Mouse (Mus musculus) forelimb bud, embryonic 11.5 days (tissue): ENCODE data around the gene Mycbpap.

Experiments
- DNase-seq: peaks from one replicate; pipeline ENCODE4 v3.0.0-alpha.2; 2012; ENCODE audit warnings: low read depth, low spot score

Gene Mycbpap

DNA sequence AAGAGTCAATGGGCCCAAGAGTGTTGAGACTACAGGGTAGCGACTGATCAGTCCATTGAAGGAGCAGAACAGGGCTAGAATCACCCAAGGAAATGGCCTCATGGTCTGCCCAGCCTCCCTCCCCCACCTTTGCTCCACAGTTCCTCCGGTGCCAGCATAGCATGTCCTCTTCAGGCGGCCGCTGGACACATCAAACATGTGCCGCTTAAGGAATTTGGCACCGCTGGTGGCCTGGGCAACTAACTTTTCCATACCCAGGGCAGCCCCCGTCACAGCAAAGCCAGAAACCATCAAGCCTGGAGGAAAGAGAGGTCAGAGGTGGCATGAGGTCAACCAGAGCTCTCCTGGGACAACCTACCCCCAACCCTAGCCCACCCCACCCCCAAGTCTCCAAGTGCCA is 39.6 kb downstream of the Mycbpap start:
- DNase-seq, result no peak

DNA sequence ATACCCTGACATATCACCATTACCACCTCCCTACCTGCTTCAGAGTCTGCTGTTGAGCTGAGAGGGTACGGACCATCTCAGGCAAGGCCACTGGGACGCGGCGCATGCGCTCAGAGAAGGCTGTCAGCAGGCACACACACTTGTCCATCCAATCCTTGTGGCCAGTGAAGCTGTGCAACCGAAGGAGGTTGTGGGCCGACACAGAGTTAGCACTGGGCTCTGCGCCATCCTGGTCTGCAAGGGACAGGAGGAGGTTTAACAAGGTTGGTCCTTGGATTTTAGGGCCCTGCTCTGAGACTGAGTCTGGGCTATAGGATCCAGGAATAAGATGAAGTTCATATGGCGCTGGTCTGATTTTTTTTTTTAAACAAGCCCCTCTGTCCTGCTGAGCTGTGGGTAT is 41.2 kb downstream of the Mycbpap start:
- DNase-seq, result no peak

DNA sequence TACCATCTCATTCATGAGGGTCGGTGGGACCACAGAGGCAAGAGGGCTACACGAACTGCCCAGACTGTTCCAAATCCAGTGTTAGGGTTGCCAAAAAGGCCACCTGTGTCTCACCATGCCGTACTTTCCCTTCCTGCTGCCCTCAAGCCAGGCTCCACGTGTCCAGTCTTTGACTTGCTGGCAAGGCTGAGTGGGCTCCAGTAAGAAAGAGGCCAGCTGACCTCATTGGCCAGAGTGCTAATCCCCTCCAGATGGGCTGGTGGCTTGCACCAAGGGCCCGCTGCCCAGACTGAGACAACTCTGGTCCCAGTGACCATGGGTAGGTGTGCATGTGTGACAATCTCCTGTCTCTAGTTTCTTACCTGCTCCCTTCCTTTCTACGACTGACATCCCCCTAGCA is 43.9 kb downstream of the Mycbpap start:
- DNase-seq, result no peak

DNA sequence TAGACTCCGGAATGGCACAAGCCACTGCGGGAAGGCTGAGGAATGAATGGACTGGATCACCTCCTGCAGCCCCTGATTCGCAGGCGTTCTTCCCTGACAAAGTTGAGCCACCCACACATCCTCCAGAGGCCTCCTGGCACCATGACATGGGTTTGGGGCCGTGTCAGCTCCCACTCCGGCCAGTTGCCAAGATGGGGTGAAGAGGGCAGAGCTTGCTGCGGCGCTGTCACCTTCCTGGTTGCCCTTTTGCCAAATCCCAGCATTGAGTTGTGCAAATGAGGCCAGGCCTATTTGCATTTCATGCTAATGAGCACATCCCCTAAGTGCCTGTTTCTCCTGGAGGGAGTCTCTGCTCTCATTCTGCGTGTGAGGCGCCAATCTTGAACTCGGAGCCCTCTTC is 45.8 kb downstream of the Mycbpap start:
- no peak for DNase-seq

DNA sequence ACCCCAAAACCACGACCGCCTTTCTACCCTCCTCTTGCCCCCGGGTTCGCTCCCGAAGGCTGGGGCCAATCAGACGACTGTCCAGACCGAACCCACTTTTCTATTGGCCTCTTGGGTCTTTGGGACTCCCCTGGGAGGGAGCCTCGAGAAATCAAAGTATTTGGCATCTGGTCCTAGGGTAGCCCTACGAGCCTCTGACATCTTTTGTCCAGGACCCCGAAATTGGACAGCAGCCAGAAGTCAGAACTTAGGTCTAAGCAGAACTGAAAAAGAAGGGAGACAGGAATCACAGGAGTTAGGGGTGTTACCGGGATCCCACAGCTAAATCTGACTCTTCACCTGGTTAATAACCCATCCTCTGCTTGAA is 47.0 kb downstream of the Mycbpap start:
- no peak for DNase-seq

DNA sequence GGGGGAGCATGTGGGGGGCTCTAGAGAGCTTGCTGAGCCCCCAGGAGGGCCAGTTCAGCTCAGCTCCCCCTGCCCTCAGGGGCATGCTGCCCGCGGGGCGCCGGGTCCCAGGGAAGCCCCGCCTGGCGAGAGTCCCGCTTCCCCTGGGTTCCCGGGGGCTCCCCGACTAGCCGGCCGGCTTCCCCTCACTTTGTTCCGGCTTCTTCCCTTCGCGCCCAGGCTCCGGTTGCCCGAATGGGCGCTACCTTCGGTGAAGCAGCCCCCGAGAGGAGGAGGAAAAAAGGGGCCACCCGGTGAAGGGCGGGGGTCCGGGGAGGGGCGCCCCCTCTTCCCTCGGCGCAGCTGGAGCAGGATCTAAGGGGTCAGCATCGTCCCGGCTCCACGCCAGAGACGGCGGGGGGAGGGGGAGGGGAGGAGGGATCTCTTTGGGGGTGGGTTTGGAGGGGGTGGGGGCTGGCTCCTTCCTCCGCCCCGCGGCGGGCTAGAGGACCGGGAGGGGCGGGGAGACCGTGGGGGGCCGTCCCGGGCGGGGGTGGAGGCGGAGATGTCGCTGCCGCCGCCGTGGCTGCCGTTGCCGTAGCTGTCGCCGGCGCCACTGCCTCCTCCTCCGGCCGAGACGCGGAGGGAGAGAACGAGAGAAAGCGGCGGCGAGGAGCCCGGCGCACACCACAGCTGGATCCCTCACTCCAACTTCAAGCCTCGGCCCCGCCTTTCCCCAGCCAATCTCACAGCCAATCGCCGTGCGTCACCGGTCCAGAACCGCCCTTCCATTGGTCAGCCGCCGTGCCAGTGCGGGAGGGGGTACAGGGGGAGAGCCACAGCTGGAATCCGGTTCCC is 47.6 kb downstream of the Mycbpap start, which contains the start of gene Cacna1g:
TSS of gene Cacna1g (minus strand) at position 492 of the 837 bp plus-strand sequence.
- peak; percentile 88 for DNase-seq

DNA sequence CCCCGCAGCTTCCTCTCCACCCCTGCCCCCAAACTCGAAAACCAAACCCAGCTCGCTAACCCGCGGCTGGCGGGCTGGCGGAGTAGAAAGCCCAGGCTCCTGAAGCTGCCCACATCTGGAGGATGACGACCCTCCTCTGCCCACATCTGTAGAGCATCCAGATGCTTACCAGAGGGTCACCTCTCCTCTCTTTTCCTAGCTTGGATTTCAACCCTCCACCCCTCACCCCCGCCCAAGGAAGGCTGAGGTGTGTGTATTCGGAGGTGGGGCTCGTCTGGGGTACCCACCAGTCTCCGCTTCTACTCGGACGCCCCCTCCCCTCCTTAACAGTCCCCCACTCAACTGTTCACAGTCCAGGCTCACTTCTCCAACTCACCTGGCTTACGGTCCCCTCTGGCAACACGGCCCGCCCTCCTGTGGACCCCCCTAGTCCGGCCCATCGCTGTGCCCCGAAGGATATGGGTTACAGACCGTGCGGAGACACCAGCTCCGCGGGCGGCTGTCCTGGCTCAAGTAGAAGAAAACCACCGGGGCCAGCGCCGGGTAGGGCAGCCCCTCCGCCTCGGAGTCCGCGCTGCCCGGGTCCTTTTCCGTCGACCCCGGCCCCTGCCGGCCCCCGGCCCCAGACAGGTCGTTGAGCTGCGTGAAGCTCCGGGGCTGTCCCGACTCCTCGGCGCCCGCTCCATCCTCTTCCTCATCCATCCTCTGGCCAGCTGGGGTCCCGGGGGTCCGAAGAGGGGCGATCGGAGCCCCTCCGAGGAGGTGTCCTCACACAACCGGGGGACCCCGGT is 48.4 kb downstream of the Mycbpap start:
- DNase-seq, result no peak

DNA sequence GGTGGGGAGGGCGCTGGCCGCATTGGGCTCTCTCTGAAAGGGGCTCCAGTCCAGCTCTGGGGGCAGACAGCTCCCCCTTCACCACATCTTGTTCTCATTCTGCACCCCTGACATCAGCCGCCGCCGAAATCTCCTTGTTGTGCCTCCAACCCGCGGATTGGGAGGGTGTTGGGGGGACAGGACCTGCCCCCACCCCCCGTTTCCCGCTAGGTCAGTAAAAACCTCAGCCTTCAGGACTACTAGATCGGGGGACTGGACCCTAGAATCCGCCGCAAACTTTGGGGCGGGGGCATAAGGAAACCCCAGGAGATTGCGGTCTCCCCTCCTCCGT is 49.0 kb downstream of the Mycbpap start:
- no peak for DNase-seq

DNA sequence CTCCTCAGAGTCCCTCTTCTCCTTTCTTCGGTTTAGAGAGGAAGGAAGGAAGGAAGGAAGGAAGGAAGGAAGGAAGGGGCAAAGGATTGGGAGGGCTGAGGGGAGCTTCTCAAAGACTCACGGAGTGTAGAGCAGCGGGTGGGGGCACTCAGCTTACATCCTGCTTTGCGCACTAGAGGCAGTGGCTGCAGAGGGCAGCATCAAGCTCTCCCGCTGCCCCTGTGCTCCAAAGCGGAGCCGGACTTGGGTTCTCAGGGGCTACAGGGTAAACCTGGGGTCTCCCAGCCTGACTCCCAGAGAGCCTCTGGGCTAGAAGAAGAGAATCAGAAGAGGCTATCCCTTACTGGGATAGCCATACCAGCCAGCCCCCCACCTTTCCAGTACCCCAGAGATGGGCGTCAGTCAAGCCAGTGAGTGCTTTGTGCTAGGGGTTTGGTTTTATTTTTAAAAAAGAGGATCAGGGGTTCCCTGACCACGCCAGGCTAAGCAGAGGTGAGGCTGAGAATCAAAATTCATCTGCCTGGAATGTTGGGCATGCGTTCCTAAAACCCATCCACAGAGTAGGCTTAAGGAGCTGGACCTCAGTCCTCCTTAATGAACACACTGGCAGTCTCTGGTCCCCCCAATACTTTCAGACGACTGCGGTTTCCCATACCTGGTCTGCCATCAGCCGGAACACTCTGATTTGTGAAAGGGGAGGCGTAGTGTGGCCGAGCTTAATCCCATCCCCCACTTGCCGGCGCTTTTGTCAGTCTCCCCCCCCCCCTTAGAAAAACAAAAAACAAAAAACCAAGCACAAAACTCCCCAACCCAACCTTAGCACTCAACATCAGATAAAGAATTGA is 49.6 kb downstream of the Mycbpap start:
- no peak for DNase-seq

DNA sequence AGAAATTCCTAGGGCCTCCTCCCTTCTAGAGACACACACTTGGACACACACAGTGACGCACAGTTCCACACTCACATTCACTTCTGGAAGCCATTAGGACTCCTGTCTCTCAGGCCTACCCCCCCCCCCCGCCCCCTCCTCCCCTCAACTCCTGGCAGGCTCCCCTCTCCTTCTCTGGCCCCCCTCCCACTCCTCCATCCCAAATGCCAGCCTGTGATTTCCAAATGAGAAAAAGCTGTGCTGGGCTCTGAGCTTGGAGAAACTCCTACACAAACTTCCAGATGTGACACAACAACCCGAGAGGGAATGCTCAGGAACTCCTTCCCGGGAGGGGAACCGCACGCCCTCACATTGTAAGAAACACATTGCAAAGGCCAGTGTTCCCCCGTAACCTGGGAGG is 51.2 kb downstream of the Mycbpap start:
- DNase-seq, result peak; percentile 84

DNA sequence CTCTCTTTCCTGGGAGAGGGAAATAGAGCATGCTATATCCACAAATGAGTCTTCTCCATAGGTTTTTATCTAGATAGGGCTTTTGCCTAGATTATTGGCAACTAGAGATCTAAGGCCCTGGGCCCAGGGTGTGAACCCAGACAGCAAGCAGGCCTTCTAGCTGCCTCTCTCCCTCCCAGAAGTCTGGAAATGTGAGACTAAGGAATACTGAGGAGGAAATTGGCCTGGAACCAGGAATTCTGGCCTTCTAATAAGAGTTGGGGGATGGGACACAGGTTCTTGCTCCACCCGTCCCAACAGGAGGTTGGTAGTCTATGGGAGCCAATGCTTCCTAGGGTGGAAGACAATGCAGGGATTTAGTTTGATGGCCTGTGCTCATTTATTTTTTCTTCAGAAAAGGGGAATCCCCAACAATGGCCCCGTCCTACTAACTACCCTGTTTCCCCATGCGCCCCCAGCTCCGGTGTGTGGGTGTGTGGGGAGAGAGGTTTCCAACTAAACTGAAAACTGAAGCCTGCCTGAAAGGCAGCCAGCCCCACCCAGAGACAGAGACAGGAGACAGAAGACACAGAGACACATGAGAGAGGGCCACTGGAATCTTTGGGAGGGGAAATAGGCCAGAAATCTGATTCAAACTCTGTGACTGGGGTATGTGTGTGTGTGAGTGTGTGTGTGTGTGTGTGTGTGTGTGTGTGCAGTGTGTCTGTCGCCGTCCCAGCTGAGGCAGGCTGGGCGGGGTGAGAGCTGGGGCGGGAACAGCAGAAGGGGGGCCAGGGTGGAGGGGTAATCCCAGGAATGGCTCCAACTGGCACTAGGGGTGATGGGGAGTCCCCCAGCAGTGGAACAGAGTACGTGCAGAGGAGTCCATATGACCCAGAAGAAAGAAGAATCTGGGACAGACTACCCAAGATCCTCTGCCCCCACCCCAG is 52.1 kb downstream of the Mycbpap start:
- no peak for DNase-seq

DNA sequence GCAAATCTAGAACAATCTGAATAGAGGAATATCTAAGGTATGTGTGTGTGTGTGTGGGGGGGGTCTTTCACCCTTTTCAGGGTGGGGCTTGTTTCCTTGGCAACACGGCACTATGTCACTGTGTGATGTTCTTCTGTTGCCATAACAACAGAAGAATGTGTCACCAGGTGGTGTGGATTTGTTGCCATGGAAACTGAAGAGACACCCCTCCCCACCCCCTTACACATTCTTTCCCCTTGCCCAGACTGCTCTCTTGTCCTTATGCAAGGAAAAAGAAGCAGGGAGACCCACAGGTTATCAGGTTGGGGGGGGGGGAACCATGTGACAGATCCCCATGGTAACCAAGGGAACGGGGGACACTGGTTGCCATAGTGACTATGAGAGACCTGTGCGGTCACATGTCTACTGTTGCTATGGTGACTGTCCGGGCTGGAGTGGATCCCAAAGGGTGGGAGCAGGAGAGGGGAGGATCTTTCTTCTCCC is 52.9 kb downstream of the Mycbpap start:
- peak; percentile 82 for DNase-seq

DNA sequence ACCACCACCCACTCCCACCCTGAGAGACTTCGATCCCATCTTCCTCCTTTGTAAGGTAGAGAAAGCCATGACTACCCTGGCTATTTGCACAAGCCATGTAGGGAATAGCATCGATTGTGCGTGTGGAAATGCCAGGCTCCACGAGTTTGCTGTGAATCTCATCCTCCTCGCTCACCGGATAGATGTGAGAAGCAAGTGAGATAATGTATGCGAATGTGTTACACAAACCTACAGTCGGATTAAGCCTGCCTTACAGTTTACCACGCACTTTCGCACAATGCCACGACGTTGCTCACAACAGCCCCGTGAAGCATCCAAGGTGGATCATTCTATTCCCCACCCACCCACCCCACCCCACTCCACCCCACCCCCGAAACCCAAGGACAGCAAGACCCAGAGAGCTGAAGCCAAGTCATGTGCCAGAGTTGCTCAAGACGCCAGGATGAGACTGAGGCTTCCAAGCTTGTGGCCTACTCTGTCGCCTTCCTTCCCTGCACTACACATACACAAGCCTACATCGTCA is 55.1 kb downstream of the Mycbpap start:
- DNase-seq, result no peak

DNA sequence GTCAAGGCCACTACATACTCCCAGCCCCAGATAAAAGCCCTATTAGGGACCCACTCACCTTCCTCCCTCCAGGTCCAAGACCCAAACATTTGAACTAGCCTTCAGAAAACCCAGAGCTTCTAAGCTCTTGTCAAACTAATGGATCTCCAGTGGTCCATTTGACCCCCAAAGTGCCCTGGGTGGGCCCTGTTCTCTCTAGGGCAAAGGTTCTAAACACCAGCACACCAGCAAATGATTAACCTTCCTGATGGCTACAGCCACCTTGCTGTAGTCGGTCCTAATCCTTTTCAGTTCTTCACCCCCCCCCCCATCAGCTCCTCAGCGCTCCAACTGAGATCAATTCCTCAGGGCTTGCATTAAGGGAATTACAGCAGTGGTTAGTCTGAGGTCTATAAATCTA is 57.4 kb downstream of the Mycbpap start:
- DNase-seq, result no peak

DNA sequence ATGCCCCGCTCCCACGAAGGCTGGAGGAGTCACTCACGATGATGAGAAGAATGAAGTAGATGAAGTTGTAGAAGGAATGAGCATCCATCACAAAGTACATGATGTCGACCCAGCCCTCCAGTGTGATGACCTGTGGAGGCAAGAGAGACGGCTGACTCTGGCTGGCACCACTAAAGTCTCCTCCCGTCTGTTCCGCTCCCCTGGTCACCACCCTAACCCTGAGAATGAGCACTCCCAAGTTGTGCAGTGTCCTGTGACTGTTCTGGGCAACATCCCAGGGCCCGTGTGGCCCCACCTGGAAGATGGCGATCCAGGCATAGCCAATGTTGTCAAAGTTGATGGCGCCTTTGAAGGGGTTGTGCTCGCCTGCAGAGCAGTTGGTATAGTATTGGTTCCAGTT is 59.7 kb downstream of the Mycbpap start:
- DNase-seq, result no peak

DNA sequence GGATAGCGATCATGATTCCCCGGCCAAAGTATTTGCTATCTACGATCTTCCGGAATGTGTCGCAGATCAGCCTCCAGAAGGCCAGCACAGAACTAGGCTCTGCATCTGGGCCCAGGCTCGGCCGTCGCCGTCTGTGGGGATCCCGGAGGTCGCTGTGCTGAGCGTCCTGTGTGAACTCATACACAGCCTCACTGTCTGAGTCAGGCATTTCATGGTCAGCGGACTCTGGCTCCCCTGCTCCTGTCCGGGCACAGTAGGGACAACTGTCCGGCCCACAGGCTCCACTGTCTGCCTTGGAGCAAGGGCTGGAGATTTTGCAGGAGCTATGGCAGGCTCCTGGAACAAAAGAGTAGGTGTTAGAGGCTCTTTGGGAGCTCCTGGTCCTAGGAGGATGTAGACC is 64.5 kb downstream of the Mycbpap start:
- DNase-seq, result no peak

DNA sequence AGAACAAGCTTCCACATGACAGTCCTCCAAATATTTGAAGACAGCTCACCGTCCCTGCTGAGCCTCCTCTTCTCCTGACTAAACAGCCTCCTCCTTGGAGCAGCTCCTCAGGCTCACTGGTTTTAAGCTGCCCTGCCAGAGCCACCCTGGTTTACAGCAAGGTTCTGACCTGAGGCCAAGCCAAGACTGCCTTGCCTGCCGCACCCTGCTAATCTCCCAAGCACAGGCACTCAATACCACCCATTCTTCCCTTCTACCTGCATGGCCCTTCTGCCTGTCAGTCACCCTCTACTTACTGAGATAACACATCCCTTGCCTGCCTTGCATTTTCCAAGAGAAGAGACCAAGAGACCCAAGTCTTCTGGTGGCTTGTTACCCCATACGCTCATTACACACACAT is 65.2 kb downstream of the Mycbpap start:
- DNase-seq, result no peak

DNA sequence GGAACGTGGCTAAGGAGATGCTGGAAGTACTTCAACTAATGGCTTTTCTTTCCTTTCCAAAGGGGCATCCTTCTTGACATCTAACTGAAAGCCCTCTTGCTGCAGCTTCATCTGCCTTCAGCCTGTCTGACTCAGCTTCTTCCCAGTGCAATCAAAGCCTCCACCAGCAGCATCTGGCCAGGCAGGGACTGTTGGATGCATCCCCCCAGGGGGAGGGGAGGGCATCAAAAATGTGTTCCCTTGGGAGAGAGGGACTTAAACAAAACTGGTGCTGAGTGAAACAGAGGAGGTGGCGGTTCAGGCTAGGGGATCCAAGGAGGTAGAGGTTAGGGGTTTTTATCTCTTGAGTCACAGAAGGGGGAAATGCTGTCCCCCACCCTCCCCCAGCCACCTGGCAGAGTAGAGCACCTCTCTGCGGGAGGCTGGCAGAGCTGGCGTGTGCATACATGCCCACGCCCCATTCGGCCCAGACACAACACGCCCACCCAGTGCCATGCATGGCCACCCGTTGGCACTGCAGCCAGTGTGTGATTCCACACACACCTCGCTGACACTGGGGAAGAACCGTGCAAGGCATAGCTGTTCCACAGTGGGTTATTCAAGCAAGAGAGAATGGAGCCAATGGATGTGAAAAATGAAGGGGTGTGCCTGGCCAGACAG is 66.3 kb downstream of the Mycbpap start:
- DNase-seq, result no peak

DNA sequence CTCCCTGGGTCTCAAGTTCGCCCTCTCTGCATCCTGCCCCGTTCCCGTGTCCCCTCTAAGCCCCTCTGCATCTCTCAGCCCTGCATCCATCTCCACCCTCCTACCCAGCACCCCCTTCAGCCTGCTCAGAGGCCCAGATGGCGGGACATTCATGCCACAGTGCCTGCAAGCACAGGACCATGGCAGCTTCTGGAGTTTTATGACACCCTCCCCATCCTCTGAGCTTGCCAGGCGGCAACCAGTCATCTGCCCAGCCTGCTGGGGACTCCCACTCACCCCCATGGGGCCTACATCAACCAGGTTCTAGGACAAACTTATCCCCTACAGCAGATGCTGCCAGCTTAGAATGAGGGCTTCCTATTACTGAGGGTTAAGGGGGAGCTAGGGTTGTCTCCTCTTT is 66.8 kb downstream of the Mycbpap start:
- no peak for DNase-seq
